Comparison of ENCODE assay signal across 29 mouse cellular contexts in genomic region chr2:27544613-27545012, GRCm38 (mm10). TPM values are rescaled to one million over a fixed set of nuclear protein-coding genes. Genes with fewer than 3 reads are reported as not detected.
DNase-seq lines count a peak whose midpoint lies in the region; ATAC-seq and TF ChIP-seq lines count a peak whose summit lies in the region.
"Had no signal": no experiment of that assay in that cellular context is flagged by ENCODE, and none has a peak within 500 bp of the region (broad histone marks: within the 10 kb centered on the region; RNA-seq: fewer than 3 reads in every experiment).

No protein-coding gene starts in this region.

- TF ChIP-seq EP300 in stomach, postnatal 0 days (optimal IDR thresholded peaks at IDR 0.05): no peak

- in situ Hi-C loops in ES-E14 (cut with MboI; ENCODE audit: low sequenced_read_pairs in 2 of 2, unreplicated experiment in 2 of 2): no loop called here

- DNase-seq in frontal cortex, postnatal 25 days (ENCODE audit: low spot score in 2 of 2): no peak
- DNase-seq in ES-E14 (ENCODE audit: low read depth, low spot score): no peak
- peak; percentile 63 for DNase-seq in brain, adult 2 months (ENCODE audit: low read depth, low spot score)
- DNase-seq in right cerebral cortex, postnatal 36 days (ENCODE audit: low spot score in 2 of 2): no peak
- DNase-seq in stomach, postnatal 0 days (ENCODE audit: low spot score): no peak
- DNase-seq: adrenal gland, adult 2 months; adrenal gland, postnatal 14 days; cerebellum, adult 11-12 months; cerebellum, adult 8-10 months; cerebellum, postnatal 10 days; cerebellum, postnatal 36 days; embryo, embryonic 11 days; gastrocnemius, adult 2 months; gastrocnemius, postnatal 14 days; heart, adult 11 months; heart, postnatal 10 days; heart, postnatal 36 days had no signal

- H3K4me1 ChIP-seq in ES-E14 (ENCODE audit: control insufficient read depth in 2 of 2, insufficient read depth in 2 of 2, low read length in 2 of 2, poor library complexity in 1 of 2): peaks cover 0 to 9% of the 10 kb centered on the region in 2 experiments; a peak in 1 of 4 replicates
- peaks cover 6% of the 10 kb centered on the region; the same call in 1 of the 2 replicates for H3K4me1 ChIP-seq in stomach, postnatal 0 days (replicated peaks; ENCODE audit: control insufficient read depth, insufficient read depth)

- no peaks in the 10 kb centered on the region for H3K9me3 ChIP-seq in ES-E14 (ENCODE audit: control insufficient read depth, insufficient read depth, low read depth, low read length)
- H3K9me3 ChIP-seq in stomach, postnatal 0 days (ENCODE audit: control insufficient read depth, low read length): no peaks in the 10 kb centered on the region
- H3K9me3 ChIP-seq: embryonic facial prominence, embryonic 13.5 days; forebrain, embryonic 12.5 days; forebrain, embryonic 15.5 days; hindbrain, embryonic 13.5 days; intestine, embryonic 15.5 days had no signal

- H3K27me3 ChIP-seq in stomach, postnatal 0 days (ENCODE audit: control insufficient read depth, insufficient read depth, low read length): no peaks in the 10 kb centered on the region
- H3K27me3 ChIP-seq: embryonic facial prominence, embryonic 13.5 days; forebrain, embryonic 12.5 days; forebrain, embryonic 15.5 days; heart, embryonic 12.5 days; heart, embryonic 15.5 days; hindbrain, embryonic 13.5 days; intestine, embryonic 15.5 days had no signal

- 0 out of 2 replicates have a peak, but pooled peaks have one; percentile 28 for ATAC-seq in frontal cortex, adult (ENCODE audit: low TSS enrichment)
- no peak for ATAC-seq in stomach, postnatal 0 days (ENCODE audit: low FRiP score, low TSS enrichment)
- ATAC-seq: forebrain, embryonic 15.5 days; hindbrain, embryonic 16.5 days; intestine, embryonic 15.5 days had no signal

- no peak for TF ChIP-seq CTCF in stomach, postnatal 0 days (IDR thresholded peaks at IDR 0.05; ENCODE audit: low read depth)

- 0 out of 2 replicates have a peak overlapping the region, but pooled peaks have one; percentile 13 for H3K9ac ChIP-seq in ES-E14 (ENCODE audit: insufficient read depth, low read depth, low read length, poor library complexity, severe bottlenecking)
- no peak overlapping the region for H3K9ac ChIP-seq in stomach, postnatal 0 days (ENCODE audit: low read length)
- H3K9ac ChIP-seq: embryonic facial prominence, embryonic 13.5 days; forebrain, embryonic 12.5 days; forebrain, embryonic 15.5 days; heart, embryonic 12.5 days; heart, embryonic 15.5 days; hindbrain, embryonic 13.5 days; intestine, embryonic 15.5 days had no signal

- whole genome bisulfite sequencing in stomach, postnatal 0 days: 81% methylated on average over 6 of the region's 6 CpGs

- no peak overlapping the region for H3K4me2 ChIP-seq in stomach, postnatal 0 days (replicated peaks; ENCODE audit: low read depth)
- H3K4me2 ChIP-seq: embryonic facial prominence, embryonic 13.5 days; forebrain, embryonic 12.5 days; forebrain, embryonic 15.5 days; heart, embryonic 12.5 days; heart, embryonic 15.5 days; hindbrain, embryonic 13.5 days; intestine, embryonic 15.5 days had no signal

- peak overlapping the region; percentile 62 for H3K27ac ChIP-seq in ES-E14 (ENCODE audit: insufficient read depth, low read depth, low read length, poor library complexity, severe bottlenecking)
- no peak overlapping the region for H3K27ac ChIP-seq in stomach, postnatal 0 days (replicated peaks)
- H3K27ac ChIP-seq: embryonic facial prominence, embryonic 10.5 days; embryonic facial prominence, embryonic 13.5 days; forebrain, embryonic 12.5 days; forebrain, embryonic 15.5 days; gastrocnemius, adult 2 months; heart, embryonic 15.5 days; hindbrain, embryonic 10.5 days; hindbrain, embryonic 13.5 days; intestine, embryonic 15.5 days had no signal

- H3K4me3 ChIP-seq in ES-E14 (ENCODE audit: insufficient read depth in 1 of 2, low read depth in 1 of 2, low read length in 2 of 2, poor library complexity in 1 of 2, severe bottlenecking in 1 of 2): 0 out of 4 replicates have a peak overlapping the region, but pooled peaks of 1 of the 2 experiments have one; percentile 19
- H3K4me3 ChIP-seq in stomach, postnatal 0 days (ENCODE audit: low read depth, low read length): no peak overlapping the region
- H3K4me3 ChIP-seq: embryonic facial prominence, embryonic 10.5 days; embryonic facial prominence, embryonic 13.5 days; erythroblast, embryonic 14.5 days; forebrain, embryonic 12.5 days; forebrain, embryonic 15.5 days; gastrocnemius, adult 2 months; heart, embryonic 12.5 days; heart, embryonic 15.5 days; hindbrain, embryonic 10.5 days; hindbrain, embryonic 13.5 days; intestine, embryonic 15.5 days had no signal

- peaks cover 8% of the 10 kb centered on the region for H3K36me3 ChIP-seq in ES-E14 (ENCODE audit: control insufficient read depth, insufficient read depth, low read length, poor library complexity, severe bottlenecking)
- no peaks in the 10 kb centered on the region for H3K36me3 ChIP-seq in stomach, postnatal 0 days (ENCODE audit: control insufficient read depth, insufficient read depth, low read length)
- H3K36me3 ChIP-seq: embryonic facial prominence, embryonic 13.5 days; forebrain, embryonic 12.5 days; forebrain, embryonic 15.5 days; heart, embryonic 12.5 days; heart, embryonic 15.5 days; intestine, embryonic 15.5 days had no signal

TF ChIP-seq in ES-E14, 5 proteins besides CTCF, POLR2A, EP300 and RAD21:
- no peak for TF ChIP-seq MAFK (IDR thresholded peaks at IDR 0.05; ENCODE audit: insufficient read depth, low read depth, low read length)
- no peak for TF ChIP-seq CHD2 (IDR thresholded peaks at IDR 0.05; ENCODE audit: low read depth, low read length)
- TF ChIP-seq HCFC1 (IDR thresholded peaks at IDR 0.05; ENCODE audit: borderline replicate concordance, insufficient read depth, low read length): no peak
- TF ChIP-seq ZC3H11A (IDR thresholded peaks at IDR 0.05; ENCODE audit: borderline replicate concordance, low read depth, low read length): no peak
- TF ChIP-seq ZNF384 (IDR thresholded peaks at IDR 0.05; ENCODE audit: low read depth, low read length): no peak

RNA-seq across cellular contexts. Expression of gene Wdr5, which starts 29.7 kb away (rescaled TPM):
- total RNA-seq in ES-E14 (2012; rRNA removed): 103 and 106 TPM in 2 replicates
- polyA plus RNA-seq in stomach, postnatal 0 days (2015; fragmentation: Nextera tagmentation; extraction: Ambion mirVana): 19.3 and 19.7 TPM in 2 replicates

RNA-seq across cellular contexts. Expression of gene Brd3, which starts 37.2 kb away (rescaled TPM):
- total RNA-seq in ES-E14 (2012; rRNA removed): 28.4 and 29.3 TPM in 2 replicates
- polyA plus RNA-seq in stomach, postnatal 0 days (2015; fragmentation: Nextera tagmentation; extraction: Ambion mirVana): 41.0 and 48.3 TPM in 2 replicates
